Mouse (Mus musculus): ENCODE measurements around the gene Ranbp1.
"Not testable (repeated sequence)": the region's sequence is repeated elsewhere in the genome, so short reads cannot be mapped to it uniquely, and the experiment has no call there.

Ranbp1 gene

GRCm38 (mm10) chr16:18248433-18249363 lies at the start of gene Ranbp1, which contains the start of gene Trmt2a:
Ranbp1 (minus strand) TSS chr16:18248732.
Trmt2a (plus strand) TSS chr16:18248679.
- peak; percentile 96 for DNase-seq (ENCODE audit: low read depth, low spot score)

- not testable (repeated sequence) for DNase-seq (ENCODE audit: low read depth, low spot score)
Measured at GRCm38 (mm10) chr16:18289614-18290013, 41.1 kb upstream of the Ranbp1 start.

- DNase-seq (ENCODE audit: low read depth, low spot score) = peak; percentile 89
Measured at GRCm38 (mm10) chr16:18289067-18289588, 40.6 kb upstream of the Ranbp1 start, which contains the start of gene Dgcr8. Dgcr8 (minus strand) TSS chr16:18289246.

DNA sequence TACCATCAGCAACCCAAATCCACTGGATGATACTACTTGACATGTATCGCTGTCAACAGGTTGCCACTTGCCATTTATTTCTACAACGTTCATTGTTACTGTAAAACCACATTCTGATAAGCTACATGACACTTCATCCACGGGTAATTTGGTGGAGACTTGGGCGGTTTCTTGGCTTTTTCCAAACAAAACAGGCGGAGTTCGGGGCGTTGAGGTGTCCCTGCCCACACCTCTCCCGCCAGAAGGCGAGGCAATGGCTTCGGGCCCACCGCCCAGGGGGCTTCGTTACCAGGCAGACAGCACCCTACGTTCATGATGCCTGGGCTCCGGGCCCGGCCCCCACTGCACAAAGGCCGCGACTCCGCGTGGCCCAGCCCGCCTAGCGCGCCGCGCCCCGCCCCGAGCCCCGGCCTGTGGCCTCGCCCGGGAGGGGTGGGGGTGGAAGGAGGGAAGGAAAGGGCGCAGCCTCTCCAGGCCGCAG lies 40.1 kb upstream of the Ranbp1 start:
- DNase-seq (ENCODE audit: low read depth, low spot score) = no peak

DNA sequence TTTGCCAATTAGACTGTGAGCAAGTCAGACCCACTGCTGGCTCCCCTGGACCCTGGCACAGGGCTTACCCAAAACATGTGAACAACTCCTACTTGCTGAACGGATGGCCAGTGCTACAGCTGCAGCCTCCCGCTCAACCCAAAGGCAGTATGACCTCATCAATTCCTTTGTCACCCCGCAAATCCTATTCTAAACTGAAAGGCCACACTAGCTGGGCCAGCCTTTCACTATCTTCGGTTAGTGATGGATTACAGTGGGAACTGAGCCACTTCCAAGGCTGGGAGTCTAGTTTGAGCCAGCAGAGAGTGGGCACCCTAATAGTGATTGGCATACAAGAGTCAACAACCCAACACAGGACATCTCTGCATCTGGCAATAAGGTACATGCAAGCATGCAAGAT lies 39.6 kb upstream of the Ranbp1 start:
- DNase-seq (ENCODE audit: low read depth, low spot score) = no peak

DNA sequence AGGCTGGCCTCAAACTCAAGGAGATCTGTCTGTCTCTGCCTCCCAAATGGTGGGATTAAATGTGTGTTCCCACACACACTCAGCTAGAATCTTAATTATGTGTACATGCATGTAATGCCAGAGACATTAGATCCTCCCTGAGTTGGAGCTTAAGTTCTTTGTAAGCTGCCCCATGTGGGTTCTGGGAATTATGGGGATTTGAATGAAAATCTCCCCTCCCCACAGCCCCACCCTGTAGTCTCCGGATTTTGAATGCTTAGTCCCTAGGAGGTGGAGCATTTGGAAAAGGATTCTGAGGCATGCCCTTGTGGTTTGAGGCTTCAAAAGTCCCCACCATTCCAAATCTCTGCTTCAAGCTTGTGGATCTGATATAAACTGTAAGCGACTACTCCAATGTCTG lies 26.6 kb upstream of the Ranbp1 start:
- DNase-seq (ENCODE audit: low read depth, low spot score) = no peak

DNA sequence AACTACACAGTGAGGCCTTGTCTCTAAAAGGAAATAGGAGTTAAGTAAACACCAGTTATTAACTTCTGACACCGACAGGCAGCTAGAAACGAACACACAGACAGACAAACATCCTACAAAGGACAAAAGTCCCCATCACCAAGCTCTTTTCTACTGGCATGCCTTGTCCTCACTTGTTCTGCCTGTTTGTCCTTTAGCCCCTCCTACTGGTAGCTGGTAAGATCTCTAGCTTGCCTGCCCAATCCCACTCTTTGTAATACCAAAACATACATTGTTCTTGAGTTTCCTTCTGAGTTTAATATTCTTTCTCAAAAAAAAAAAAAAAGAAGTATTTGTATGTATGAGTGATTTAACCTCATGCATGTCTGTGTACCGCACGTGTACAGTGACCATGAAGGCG lies 19.6 kb upstream of the Ranbp1 start:
- DNase-seq (ENCODE audit: low read depth, low spot score) = no peak

DNA sequence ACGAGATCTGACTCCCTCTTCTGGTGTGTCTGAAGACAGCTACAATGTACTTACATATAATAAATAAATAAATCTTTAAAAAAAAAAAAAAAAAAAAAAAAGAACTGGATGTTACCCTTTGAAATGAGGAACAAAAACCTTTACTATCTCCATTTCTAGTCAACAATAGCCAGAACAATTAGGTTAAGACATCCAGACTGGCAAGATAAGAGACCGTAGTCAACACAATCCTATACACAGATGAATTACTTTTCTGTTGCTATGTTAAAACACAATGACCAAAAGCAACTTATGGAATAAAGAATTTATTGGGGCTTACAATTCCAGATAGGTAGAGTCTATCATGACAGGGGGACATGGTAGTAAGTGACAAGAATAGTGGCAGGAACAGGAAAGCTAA lies 16.5 kb upstream of the Ranbp1 start:
- no peak for DNase-seq (ENCODE audit: low read depth, low spot score)

DNA sequence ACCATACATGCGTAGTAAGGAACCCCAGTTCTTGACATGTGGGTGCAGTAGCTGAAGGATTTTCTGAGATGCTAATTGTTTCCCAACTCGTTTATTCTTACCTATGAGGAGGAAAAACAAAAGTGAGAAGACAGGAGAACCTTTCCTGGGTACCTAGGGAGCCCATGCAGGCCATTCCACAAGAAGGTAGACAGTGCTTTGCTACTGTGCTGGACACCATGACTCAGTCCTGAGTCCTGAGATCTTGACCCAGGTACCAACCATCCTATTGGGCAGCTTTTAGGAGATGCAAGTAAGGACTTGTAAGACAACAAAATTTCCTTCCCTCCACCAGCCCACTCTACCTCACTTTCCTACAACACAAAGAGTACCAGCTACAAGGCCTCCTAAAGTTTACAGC lies 9.7 kb upstream of the Ranbp1 start, which contains the start of gene Gm49776:
Gene Gm49776, minus strand, starts transcription at position 101 of the 400 bp plus-strand sequence.
- no peak for DNase-seq (ENCODE audit: low read depth, low spot score)

- DNase-seq (ENCODE audit: low read depth, low spot score) = no peak
Measured at GRCm38 (mm10) chr16:18253866-18254265, 5.3 kb upstream of the Ranbp1 start.

- no peak for DNase-seq (ENCODE audit: low read depth, low spot score)
Measured at GRCm38 (mm10) chr16:18252736-18253135, 4.2 kb upstream of the Ranbp1 start.

- no peak for DNase-seq (ENCODE audit: low read depth, low spot score)
Measured at GRCm38 (mm10) chr16:18250828-18251790, 2.6 kb upstream of the Ranbp1 start.

GRCm38 (mm10) chr16:18250231-18250630 lies 1.7 kb upstream of the Ranbp1 start:
- no peak for DNase-seq (ENCODE audit: low read depth, low spot score)

GRCm38 (mm10) chr16:18249364-18249967 lies 934 bp upstream of the Ranbp1 start:
- DNase-seq (ENCODE audit: low read depth, low spot score) = no peak

DNA sequence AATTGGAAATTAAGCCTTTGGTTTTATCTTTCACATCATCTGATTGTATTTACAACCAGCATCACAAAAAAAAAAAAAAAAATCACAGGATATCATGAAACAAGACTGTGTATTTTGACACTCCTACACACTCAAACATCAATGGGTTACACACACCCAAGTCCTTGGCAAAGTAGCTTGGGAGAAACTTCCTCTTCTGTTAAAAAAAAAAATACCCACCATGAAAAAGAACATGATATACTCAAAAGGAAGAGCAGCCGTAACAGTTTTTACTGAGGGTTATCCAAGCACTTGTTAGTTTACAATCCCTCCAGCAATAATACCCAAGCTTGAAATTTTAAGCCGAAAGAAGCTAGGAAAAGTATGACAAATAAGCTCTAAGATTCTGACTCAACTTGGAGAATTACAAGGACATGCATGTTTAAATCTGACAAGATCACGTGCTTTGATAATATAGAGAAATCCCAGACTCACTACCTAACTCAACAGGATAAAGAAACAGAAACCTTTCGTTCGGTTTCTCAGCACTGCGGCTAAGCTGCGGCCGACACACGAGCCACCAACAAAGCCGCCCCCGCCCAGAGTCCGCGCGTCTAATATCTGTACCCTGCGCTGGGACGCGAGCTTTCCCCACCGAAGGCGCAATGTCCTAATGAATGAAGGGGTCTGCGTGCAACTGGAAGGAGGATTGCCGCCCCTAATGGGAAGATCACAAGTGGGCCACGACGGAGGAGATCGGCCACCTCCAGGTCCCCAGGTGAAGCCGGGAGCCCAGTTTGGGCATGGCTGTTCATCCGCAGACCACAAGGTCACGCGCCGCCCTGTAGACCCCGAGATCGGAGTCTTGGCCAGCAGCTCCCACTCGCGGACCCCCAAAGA lies 772 bp downstream of the Ranbp1 start:
- no peak for DNase-seq (ENCODE audit: low read depth, low spot score)

DNA sequence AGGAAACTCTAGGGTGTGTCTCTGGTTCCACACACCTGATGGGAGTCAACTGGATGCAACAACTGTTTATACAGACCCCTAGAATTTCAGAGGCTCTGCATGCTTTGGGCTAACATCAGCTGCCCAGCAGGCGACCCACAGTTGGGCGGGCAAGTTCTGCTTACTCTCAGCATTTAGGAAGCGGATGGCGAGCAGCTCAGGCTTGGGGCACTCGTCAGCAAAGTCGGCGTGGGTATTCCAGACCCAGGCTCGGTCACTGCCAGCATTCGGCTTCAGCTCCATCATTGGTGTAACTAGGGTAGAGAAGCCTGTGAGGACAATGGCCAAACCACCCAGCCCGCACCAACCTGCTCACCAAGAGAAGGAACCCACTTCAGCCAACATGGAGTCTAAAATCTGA lies 7.0 kb downstream of the Ranbp1 start:
- DNase-seq (ENCODE audit: low read depth, low spot score) = no peak

DNA sequence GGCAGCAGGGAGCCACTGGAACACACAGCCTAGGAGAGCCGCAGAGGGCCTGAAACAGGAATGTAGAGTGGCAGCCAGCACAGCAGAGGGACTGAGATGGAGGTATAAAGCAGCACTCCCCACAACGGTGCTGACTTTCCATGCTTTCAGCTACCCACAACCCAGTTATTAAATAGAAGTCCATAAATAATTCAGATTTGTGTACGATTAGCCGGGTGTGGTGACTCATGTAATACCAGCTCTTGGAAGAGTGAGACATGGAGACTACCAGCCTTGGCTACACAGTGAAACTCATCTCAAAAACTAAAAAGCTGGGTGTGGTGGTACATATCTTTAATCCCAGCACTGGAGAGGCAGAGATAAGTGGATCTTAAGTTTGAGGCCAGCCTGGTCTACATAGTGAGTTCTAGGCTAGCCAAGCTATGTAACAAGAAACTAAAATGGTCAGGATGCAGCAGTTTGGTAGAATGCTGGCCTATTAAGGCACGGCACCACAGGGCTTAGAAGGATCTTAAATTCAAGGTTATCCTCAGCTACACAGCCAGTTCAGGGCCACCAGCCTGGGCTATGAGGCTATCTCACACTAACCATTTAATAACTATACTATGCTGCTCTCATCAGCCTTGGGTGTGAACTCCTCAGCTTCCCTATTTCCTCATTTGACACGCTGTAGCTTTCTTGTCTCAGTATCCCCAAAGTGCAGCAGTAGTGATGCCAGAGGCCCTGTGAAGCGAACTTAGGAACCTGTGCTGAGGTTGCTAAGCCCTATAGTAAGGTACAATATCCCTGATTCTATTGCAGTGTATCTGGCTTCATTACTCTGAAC lies 11.6 kb downstream of the Ranbp1 start:
- DNase-seq (ENCODE audit: low read depth, low spot score) = no peak

DNA sequence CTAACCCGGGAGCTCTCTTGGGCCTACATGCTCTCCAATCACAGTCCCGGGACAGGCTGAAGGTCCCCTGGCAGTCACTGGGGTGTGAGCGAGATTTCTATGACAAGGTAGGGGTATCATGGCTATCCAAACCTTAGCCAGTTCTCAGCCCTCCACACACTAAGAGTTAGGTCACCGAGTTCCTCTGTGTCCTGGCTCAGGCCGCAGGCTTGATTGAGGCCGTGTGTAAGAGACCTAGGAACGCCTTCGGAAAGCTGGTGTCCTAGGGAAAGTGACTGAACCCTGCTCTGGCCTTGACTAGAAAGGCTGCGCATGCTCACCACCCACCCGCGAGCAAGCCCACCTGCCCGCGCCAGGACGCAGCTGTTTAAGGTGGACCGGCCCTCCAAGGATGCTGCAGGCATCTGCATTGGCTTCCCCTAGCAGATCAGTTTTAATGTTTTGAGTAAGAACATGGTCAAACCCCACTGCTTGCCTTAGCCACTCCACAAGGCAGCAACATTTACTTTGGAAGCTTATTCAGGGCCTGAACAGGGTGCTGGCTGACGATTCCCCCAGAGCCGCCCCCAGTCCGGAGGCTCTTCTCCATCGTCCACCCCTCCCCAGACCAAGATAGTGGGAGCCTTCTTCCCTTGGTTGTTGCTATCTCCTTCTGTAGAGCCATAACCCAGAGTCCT lies 13.0 kb downstream of the Ranbp1 start:
- no peak for DNase-seq (ENCODE audit: low read depth, low spot score)
